Mouse (Mus musculus): Measurements from ENCODE around the gene Ccdc92. TPM values are rescaled to one million over a fixed set of nuclear protein-coding genes. Genes with fewer than 3 reads are reported as not detected.

Ccdc92 gene
- total RNA-seq, 2 experiments from 2014 or later = 80.9 to 86.3 TPM

DNA sequence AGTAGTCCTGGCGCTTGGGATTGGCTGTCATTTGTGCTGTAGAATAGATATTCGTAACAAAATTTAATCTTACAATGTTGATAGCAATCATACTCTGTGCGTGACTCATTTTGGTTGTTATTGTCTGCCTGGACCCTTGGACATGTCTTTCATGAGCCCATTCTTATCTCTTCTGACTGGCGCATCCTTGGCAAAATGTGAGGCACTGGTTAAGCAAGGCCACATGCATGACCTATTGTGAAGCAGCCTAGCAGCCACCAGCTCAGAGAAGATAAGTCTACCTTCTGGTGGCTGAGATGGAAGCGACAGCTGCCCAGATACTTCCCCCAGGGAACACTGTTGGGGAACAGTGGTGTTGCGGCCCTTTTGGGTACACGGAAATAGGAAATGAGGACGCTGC is 26.4 kb upstream of the Ccdc92 start:
- no peak overlapping the region for H3K27ac ChIP-seq
- intact Hi-C loops (cut with DNase I) = no loop called here
- H3K4me3 ChIP-seq = no peak overlapping the region
- DNase-seq (ENCODE audit: extremely low spot score in 1 of 2, low spot score in 2 of 2) = no peak
- no peak for TF ChIP-seq CTCF (IDR thresholded peaks at IDR 0.05)

DNA sequence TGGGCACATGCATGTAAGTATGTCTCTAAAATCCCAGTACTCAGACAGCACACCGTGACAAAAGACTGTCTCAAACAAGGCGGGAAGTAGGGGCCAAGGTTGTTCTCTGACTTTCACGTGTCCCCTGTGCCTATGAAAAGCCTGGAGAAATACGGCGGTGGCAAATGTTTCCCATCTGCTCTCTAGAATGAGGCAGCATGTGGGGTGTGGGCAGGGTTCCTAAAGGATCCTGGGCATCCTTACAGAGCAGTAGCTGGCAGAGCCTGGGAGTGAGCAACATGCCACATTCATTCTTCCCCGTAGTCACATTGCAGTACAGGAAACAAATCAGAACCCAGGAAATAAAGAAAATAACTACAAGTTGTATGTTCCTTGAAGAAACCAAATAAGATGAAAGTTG is 21.7 kb upstream of the Ccdc92 start:
- intact Hi-C loops (cut with DNase I) = no loop called here
- peak in 1 of 2 experiments; percentile 53 for DNase-seq (ENCODE audit: extremely low spot score in 1 of 2, low spot score in 2 of 2)
- Histone ChIP-seq H3K4me3 (no peak overlapping the region), H3K27ac (no peak overlapping the region)
- TF ChIP-seq CTCF (IDR thresholded peaks at IDR 0.05) = no peak

DNA sequence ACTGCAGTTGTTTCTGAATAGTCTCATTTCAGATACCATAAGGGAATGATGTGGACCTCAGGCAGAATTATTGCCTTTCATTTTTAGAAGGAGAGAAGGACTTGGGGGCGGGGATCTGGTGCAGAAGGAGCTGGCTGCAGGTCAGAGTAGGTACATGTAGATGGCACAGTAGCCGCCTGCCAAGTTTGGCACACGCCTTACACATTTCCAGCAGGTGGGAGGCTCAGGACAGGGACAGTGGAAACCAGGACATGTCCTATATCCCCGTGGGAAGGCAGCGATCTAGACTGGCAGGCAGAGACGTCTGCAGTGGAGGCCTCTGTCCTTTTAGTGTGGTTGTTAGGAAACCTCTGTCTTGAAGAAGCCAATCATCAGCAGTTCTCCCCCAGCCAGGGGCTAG is 17.6 kb upstream of the Ccdc92 start:
- intact Hi-C loops (cut with DNase I) = no loop called here
- Histone ChIP-seq H3K4me3 (no peak overlapping the region), H3K27ac (no peak overlapping the region)
- no peak for DNase-seq (ENCODE audit: extremely low spot score in 1 of 2, low spot score in 2 of 2)
- no peak for TF ChIP-seq CTCF (IDR thresholded peaks at IDR 0.05)

DNA sequence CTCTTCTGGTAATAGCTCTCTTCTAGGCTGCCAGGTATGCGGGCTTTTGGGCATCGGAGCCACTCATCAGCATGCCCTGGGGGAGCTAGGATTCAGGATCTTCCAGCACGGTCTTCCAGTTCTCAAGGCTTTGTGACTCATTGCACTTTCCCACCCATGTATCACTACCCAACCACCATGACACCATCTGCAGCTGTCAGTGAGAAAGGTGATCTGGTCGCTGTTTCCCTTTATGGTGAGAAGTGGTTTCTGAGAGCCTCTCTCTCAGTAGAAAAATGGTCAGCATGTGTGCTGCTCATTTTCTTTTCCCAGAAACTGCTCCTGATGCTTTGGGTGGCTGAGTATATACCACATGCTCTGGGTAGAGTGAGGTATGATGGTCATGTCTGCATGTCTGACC is 17.0 kb upstream of the Ccdc92 start:
- TF ChIP-seq CTCF (IDR thresholded peaks at IDR 0.05) = no peak
- no peak for DNase-seq (ENCODE audit: extremely low spot score in 1 of 2, low spot score in 2 of 2)
- no peak overlapping the region for H3K4me3 ChIP-seq
- H3K27ac ChIP-seq = no peak overlapping the region
- intact Hi-C loops (cut with DNase I) = no loop called here

DNA sequence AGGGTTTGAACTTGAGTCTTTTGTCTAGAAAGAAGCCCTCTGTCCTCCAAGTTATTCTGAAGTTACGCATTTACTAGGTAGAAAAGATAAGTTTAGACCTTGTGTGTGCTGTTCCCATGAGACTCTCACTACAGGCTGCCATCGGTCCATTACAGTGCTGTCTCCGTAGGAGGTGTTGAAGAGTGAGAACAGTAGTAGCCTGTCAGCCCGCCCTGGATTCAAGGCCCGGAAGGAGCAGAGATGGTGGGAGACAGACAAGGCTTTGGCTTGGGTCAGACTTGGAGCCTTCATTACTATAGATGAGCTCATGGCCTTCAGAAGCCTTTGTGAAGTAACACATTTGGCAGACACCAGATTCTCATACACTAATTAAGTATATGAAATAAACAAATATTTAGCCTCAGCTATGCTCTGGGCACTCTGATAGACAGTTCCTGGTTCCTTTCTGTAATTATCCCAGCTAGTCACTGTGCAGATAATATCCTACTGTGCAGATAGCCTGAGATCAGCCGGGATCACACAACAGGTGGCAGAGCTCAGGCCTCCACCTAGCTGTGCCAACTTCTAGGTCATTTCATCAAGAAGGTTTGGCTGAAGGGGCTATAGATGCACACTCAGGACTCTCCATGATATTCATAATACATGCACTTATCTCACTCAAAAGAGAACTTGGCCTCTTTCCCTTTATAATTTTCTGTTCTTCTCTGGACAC is 11.8 kb upstream of the Ccdc92 start:
- no peak for DNase-seq (ENCODE audit: extremely low spot score in 1 of 2, low spot score in 2 of 2)
- Histone ChIP-seq H3K27ac (no peak overlapping the region), H3K4me3 (no peak overlapping the region)
- intact Hi-C loops (cut with DNase I) = loop anchor here (5.0 kb wide), 1 partner anchor 257 kb away; no protein-coding TSS in a partner anchor
- TF ChIP-seq CTCF (IDR thresholded peaks at IDR 0.05) = no peak

DNA sequence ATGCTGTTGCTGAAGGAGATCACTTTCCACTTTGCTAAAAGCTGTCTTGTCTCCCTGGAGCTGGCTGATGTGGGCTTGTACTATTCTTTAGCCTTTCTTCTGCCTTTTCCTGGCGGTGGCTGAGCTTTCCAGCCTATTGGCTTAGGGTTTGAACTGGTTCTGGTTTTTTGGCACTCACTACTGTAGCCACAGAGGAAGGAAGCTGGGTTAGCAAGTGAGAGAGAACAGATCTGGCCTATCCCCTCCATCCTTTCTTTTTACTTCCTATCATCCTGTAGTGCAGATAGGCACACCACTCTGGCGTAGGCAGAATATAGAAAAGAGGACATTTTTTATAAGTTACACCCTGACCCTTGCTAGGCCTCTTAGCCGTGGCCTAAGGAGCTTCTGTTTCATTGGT is 10.9 kb upstream of the Ccdc92 start:
- no peak for DNase-seq (ENCODE audit: extremely low spot score in 1 of 2, low spot score in 2 of 2)
- no peak overlapping the region for H3K27ac ChIP-seq
- intact Hi-C loops (cut with DNase I) = loop anchor here (5.0 kb wide), 1 partner anchor 256 kb away; no protein-coding TSS in a partner anchor
- TF ChIP-seq CTCF (IDR thresholded peaks at IDR 0.05) = no peak
- H3K4me3 ChIP-seq = no peak overlapping the region

DNA sequence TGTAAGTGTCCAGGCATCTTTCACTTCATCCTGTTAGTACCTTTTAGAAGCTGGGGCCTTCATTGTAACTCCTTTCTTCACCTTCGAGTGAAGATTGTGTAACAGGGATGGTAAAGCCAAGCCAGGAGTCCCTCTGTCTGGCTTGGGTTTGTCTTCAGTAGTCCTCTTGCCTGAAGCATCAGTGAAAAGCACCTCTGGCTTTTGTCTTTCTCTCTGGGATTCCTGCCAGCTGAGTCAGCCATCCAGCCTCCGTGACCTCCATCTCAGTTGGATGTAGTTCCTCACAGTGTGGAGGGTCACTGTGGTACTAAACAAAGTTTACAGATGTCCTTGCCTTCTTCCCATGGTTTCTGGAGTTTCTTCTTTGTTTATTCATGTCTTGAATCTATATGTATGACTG is 9.8 kb upstream of the Ccdc92 start:
- no peak overlapping the region for H3K27ac ChIP-seq
- intact Hi-C loops (cut with DNase I) = loop anchor here (5.0 kb wide), 1 partner anchor 255 kb away; no protein-coding TSS in a partner anchor
- H3K4me3 ChIP-seq = no peak overlapping the region
- no peak for DNase-seq (ENCODE audit: extremely low spot score in 1 of 2, low spot score in 2 of 2)
- no peak for TF ChIP-seq CTCF (IDR thresholded peaks at IDR 0.05)

DNA sequence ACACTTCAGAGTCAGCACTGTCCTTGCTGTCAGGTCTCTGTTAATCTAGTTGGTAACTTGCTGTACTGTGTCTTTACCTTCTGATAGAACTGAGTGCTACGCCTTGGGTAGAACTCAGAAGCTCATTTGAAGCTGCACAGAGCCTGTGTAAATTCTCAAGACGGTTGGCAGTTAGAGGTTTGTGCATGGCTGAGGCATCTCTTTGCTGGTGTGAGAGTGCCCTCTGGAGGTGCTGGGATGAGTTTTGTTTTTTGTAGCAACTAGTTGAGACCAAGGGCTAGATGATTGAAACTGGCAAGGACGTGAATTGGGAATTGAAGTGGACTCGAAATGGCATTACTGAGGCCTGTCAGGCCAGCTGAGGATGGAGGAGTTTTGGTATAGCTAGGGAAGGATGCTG is 6.8 kb upstream of the Ccdc92 start:
- intact Hi-C loops (cut with DNase I) = loop anchor here (2.0 to 10.0 kb wide), 3 partner anchors 92 to 434 kb away; partner anchors contain the start of gene Kmt5a
- Histone ChIP-seq H3K4me3 (no peak overlapping the region), H3K27ac (no peak overlapping the region)
- TF ChIP-seq CTCF (IDR thresholded peaks at IDR 0.05) = peak; percentile 79
- peak; percentile 62 to 67 for DNase-seq (ENCODE audit: extremely low spot score in 1 of 2, low spot score in 2 of 2)

DNA sequence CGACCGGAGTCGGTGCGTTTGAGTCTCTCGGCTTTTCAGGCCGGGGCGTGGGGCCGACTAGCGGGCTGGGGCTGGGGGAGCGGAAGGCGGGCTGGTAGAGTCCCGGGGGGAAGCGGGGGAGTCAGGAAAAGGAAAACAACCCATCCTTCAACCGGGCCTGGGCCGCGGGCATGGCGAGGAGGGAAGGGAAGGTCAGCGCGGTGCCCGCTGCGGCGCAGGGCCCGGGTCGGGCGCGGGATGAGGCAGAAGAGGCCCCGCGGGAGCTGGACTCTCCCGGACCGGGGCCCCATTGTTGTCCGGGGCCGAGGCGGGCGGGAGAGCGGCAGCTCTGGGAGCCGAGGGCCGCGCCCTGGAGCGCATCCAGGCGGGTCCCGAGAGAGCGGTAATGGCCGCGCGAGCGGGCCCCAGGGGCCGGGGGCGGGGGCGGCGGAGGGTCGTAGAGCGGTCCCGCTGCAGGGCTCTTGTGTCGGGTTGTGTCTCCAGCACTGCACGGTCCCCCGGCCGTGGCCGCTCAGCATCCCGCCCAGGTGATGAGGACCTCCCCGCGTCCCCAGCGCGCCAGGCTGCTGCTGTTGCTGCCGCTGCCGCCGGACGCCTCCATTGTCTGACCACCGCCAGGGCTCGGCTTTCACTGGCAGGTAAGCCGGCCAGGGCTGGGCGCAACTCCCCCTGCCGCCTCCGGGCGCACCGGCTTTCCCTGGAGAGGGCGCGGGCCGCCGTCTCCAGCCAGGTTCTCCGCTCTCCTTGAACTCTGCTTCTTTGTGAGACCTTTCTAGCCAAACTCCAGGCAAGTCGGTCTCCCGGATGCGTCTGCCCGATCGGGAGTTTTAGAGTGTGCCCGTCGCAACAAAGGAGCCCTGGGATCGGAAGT is 882 bp upstream of the Ccdc92 start:
- peak in 1 of 2 experiments; percentile 29 for DNase-seq (ENCODE audit: extremely low spot score in 1 of 2, low spot score in 2 of 2)
- intact Hi-C loops (cut with DNase I) = loop anchor here (10.0 kb wide), 1 partner anchor 428 kb away; the partner anchor contains the start of gene Kmt5a
- peak overlapping the region; percentile 92 for H3K4me3 ChIP-seq
- TF ChIP-seq CTCF (IDR thresholded peaks at IDR 0.05) = peak; percentile 3
- peak overlapping the region; percentile 83 for H3K27ac ChIP-seq

DNA sequence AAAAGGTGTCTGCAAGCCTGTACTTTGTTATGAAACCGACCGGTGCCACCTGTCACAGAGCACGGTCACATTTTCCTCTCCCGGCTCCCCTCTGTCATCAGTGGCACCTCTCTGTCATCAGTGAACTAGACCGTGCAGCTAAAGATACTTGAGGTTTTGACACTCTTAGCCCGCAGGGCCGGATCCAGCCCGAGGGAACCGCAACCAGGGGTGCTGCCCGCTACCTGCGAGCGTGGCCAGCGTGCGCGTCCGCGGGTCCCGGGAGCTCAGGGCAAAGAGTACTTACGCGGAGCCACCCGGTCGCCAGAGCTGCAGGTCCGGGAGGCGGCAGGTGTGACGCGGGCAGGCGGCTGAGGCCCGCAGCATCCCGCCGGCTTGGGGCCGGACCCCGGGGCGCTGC is 761 bp downstream of the Ccdc92 start:
- peak in 1 of 2 experiments; percentile 50 for DNase-seq (ENCODE audit: extremely low spot score in 1 of 2, low spot score in 2 of 2)
- Histone ChIP-seq H3K27ac (peak overlapping the region; percentile 90), H3K4me3 (peak overlapping the region; percentile 92)
- TF ChIP-seq CTCF (IDR thresholded peaks at IDR 0.05) = no peak
- intact Hi-C loops (cut with DNase I) = loop anchor here (10.0 kb wide), 1 partner anchor 427 kb away; the partner anchor contains the start of gene Kmt5a

DNA sequence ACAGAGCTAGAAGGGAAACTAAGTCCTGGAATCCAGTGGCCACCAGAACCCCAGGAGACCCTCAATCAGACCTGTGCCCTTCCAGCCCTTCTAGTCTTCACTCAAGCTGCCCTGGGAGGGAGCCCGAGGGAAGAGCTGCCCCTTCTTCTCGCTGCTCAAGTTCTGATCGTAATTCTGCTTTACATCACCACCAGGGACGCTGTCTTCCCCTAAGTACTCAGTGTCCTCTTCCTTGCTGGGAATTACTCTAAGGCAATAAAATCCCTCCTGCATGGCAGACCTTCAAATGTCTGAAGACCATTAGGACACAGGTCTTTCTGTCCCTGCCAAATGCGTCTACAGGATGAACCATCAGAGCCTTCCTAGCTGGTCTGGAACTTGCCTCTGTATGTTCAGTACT is 2.2 kb downstream of the Ccdc92 start:
- peak; percentile 78 for TF ChIP-seq CTCF (IDR thresholded peaks at IDR 0.05)
- intact Hi-C loops (cut with DNase I) = loop anchor here (10.0 kb wide), 1 partner anchor 425 kb away; the partner anchor contains the start of gene Kmt5a
- H3K4me3 ChIP-seq = peak overlapping the region; percentile 92
- no peak overlapping the region for H3K27ac ChIP-seq
- DNase-seq (ENCODE audit: extremely low spot score in 1 of 2, low spot score in 2 of 2) = no peak

DNA sequence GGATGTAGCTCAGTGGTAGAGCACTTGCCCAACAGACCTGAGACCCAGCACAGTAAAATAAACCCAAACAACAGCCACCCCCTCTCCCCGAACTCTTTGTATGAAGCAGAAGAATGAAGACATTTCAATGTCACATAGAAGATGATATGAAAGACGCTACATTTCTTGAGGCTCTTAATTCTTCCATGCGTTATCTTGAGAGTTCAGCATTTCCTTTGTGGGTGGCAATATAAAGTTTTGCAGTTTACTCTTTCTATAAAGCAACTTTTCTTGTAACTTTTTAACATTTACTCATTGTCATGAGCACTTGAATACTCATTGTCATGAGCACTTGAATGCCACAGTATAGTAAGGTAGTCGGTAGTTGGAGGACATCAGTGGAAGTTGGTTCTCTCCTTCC is 8.0 kb downstream of the Ccdc92 start:
- no peak overlapping the region for H3K4me3 ChIP-seq
- no peak for DNase-seq (ENCODE audit: extremely low spot score in 1 of 2, low spot score in 2 of 2)
- intact Hi-C loops (cut with DNase I) = no loop called here
- H3K27ac ChIP-seq = no peak overlapping the region
- no peak for TF ChIP-seq CTCF (IDR thresholded peaks at IDR 0.05)
